Mouse (Mus musculus): ENCODE measurements at regions not wholly inside any gene's neighbourhood (a gene's known extent, or its start where the extent isn't known, plus 50 kb on each side); places are given as distances from the start of the nearest gene placed in this dataset.

- Histone ChIP-seq H3K4me3 (replicated peaks) (no peak overlapping the region), H3K36me3 (replicated peaks; ENCODE audit: low read length) (no peaks in the 10 kb centered on the region), H3K4me1 (no peaks in the 10 kb centered on the region), H3K27me3 (replicated peaks) (no peaks in the 10 kb centered on the region), H3K9me3 (0 out of 2 replicates have a peak, but pooled peaks cover 5% of the 10 kb centered on the region)
- TF ChIP-seq GATA1 (IDR thresholded peaks at IDR 0.05; ENCODE audit: borderline replicate concordance, low read length) (no peak), FLI1 (IDR thresholded peaks at IDR 0.05; ENCODE audit: low read length) (no peak)
Measured at GRCm38 (mm10) chr13:106471264-106471663, 465.5 kb downstream of the Ipo11 start.

GRCm38 (mm10) chr13:106454366-106454927 is 482.3 kb downstream of the Ipo11 start:
- H3K9me3 ChIP-seq, result peaks cover 7% of the 10 kb centered on the region; the same call in 1 of the 2 replicates
- H3K4me3 ChIP-seq (replicated peaks), result no peak overlapping the region
- no peaks in the 10 kb centered on the region for H3K36me3 ChIP-seq (replicated peaks; ENCODE audit: low read length)
- H3K4me1 ChIP-seq, result no peaks in the 10 kb centered on the region
- H3K27me3 ChIP-seq (replicated peaks), result no peaks in the 10 kb centered on the region
- TF ChIP-seq FLI1 (IDR thresholded peaks at IDR 0.05; ENCODE audit: low read length), result no peak

GRCm38 (mm10) chr13:106432165-106432564 is 504.6 kb downstream of the Ipo11 start:
- H3K4me3 ChIP-seq (replicated peaks), result no peak overlapping the region
- TF ChIP-seq FLI1 (IDR thresholded peaks at IDR 0.05; ENCODE audit: low read length), result no peak
- no peak for TF ChIP-seq GATA1 (IDR thresholded peaks at IDR 0.05; ENCODE audit: borderline replicate concordance, low read length)
- H3K4me1 ChIP-seq, result no peaks in the 10 kb centered on the region
- H3K36me3 ChIP-seq (replicated peaks; ENCODE audit: low read length), result no peaks in the 10 kb centered on the region
- H3K27me3 ChIP-seq (replicated peaks), result no peaks in the 10 kb centered on the region
- H3K9me3 ChIP-seq, result no peaks in the 10 kb centered on the region

GRCm38 (mm10) chr13:106406608-106407038 is 530.1 kb downstream of the Ipo11 start:
- Histone ChIP-seq H3K27me3 (replicated peaks) (no peaks in the 10 kb centered on the region), H3K9me3 (0 out of 2 replicates have a peak, but pooled peaks cover 5% of the 10 kb centered on the region), H3K36me3 (replicated peaks; ENCODE audit: low read length) (no peaks in the 10 kb centered on the region), H3K4me1 (no peaks in the 10 kb centered on the region), H3K4me3 (replicated peaks) (no peak overlapping the region)
- TF ChIP-seq FLI1 (IDR thresholded peaks at IDR 0.05; ENCODE audit: low read length) (no peak), GATA1 (IDR thresholded peaks at IDR 0.05; ENCODE audit: borderline replicate concordance, low read length) (no peak)

- no peaks in the 10 kb centered on the region for H3K36me3 ChIP-seq (replicated peaks; ENCODE audit: low read length)
- H3K9me3 ChIP-seq, result no peaks in the 10 kb centered on the region
- no peaks in the 10 kb centered on the region for H3K27me3 ChIP-seq (replicated peaks)
- H3K4me3 ChIP-seq (replicated peaks), result no peak overlapping the region
- no peak for TF ChIP-seq GATA1 (IDR thresholded peaks at IDR 0.05; ENCODE audit: borderline replicate concordance, low read length)
- no peak for TF ChIP-seq FLI1 (IDR thresholded peaks at IDR 0.05; ENCODE audit: low read length)
- H3K4me1 ChIP-seq, result no peaks in the 10 kb centered on the region
Measured at GRCm38 (mm10) chr13:106392642-106393041, 544.1 kb downstream of the Ipo11 start.

GRCm38 (mm10) chr13:106388634-106389033 is 548.1 kb downstream of the Ipo11 start:
- no peak overlapping the region for H3K4me3 ChIP-seq (replicated peaks)
- TF ChIP-seq GATA1 (IDR thresholded peaks at IDR 0.05; ENCODE audit: borderline replicate concordance, low read length) (no peak), FLI1 (IDR thresholded peaks at IDR 0.05; ENCODE audit: low read length) (no peak)

GRCm38 (mm10) chr13:106367589-106367988 is 569.2 kb downstream of the Ipo11 start:
- no peak for TF ChIP-seq GATA1 (IDR thresholded peaks at IDR 0.05; ENCODE audit: borderline replicate concordance, low read length)
- no peak for TF ChIP-seq FLI1 (IDR thresholded peaks at IDR 0.05; ENCODE audit: low read length)
- no peaks in the 10 kb centered on the region for H3K36me3 ChIP-seq (replicated peaks; ENCODE audit: low read length)
- H3K4me1 ChIP-seq, result no peaks in the 10 kb centered on the region
- H3K27me3 ChIP-seq (replicated peaks), result no peaks in the 10 kb centered on the region
- no peak overlapping the region for H3K4me3 ChIP-seq (replicated peaks)
- 0 out of 2 replicates have a peak, but pooled peaks cover 6% of the 10 kb centered on the region for H3K9me3 ChIP-seq

More at GRCm38 (mm10) chr13:106388634-106389033, 548.1 kb downstream of the Ipo11 start:
- Histone ChIP-seq H3K27me3 (replicated peaks) (no peaks in the 10 kb centered on the region), H3K36me3 (replicated peaks; ENCODE audit: low read length) (no peaks in the 10 kb centered on the region), H3K9me3 (no peaks in the 10 kb centered on the region), H3K4me1 (no peaks in the 10 kb centered on the region)

GRCm38 (mm10) chr13:106352614-106353409 is 583.9 kb downstream of the Ipo11 start:
- H3K27me3 ChIP-seq (replicated peaks), result no peaks in the 10 kb centered on the region
- H3K4me1 ChIP-seq, result no peaks in the 10 kb centered on the region
- TF ChIP-seq FLI1 (IDR thresholded peaks at IDR 0.05; ENCODE audit: low read length) (no peak), GATA1 (IDR thresholded peaks at IDR 0.05; ENCODE audit: borderline replicate concordance, low read length) (no peak)
- H3K4me3 ChIP-seq (replicated peaks), result no peak overlapping the region
- no peaks in the 10 kb centered on the region for H3K36me3 ChIP-seq (replicated peaks; ENCODE audit: low read length)
- no peaks in the 10 kb centered on the region for H3K9me3 ChIP-seq

GRCm38 (mm10) chr13:106332025-106332424 is 604.7 kb downstream of the Ipo11 start:
- Histone ChIP-seq H3K9me3 (0 out of 2 replicates have a peak, but pooled peaks cover 4% of the 10 kb centered on the region), H3K4me3 (replicated peaks) (no peak overlapping the region), H3K36me3 (replicated peaks; ENCODE audit: low read length) (no peaks in the 10 kb centered on the region), H3K4me1 (no peaks in the 10 kb centered on the region), H3K27me3 (replicated peaks) (no peaks in the 10 kb centered on the region)
- TF ChIP-seq FLI1 (IDR thresholded peaks at IDR 0.05; ENCODE audit: low read length) (no peak), GATA1 (IDR thresholded peaks at IDR 0.05; ENCODE audit: borderline replicate concordance, low read length) (no peak)

- no peaks in the 10 kb centered on the region for H3K9me3 ChIP-seq
- no peaks in the 10 kb centered on the region for H3K4me1 ChIP-seq
- no peaks in the 10 kb centered on the region for H3K27me3 ChIP-seq (replicated peaks)
- no peaks in the 10 kb centered on the region for H3K36me3 ChIP-seq (replicated peaks; ENCODE audit: low read length)
- no peak overlapping the region for H3K4me3 ChIP-seq (replicated peaks)
- TF ChIP-seq FLI1 (IDR thresholded peaks at IDR 0.05; ENCODE audit: low read length) (no peak), GATA1 (IDR thresholded peaks at IDR 0.05; ENCODE audit: borderline replicate concordance, low read length) (no peak)
Measured at GRCm38 (mm10) chr13:106318980-106319379, 617.8 kb downstream of the Ipo11 start.

Measured in megakaryocyte, embryonic 14.5 days (primary cell).